Mouse (Mus musculus) retina, postnatal 7 days (tissue): ENCODE data around the gene Endov.

Experiments
- DNase-seq: peaks from one replicate; pipeline ENCODE4 v3.0.0-alpha.2; 2012; ENCODE audit warnings: low read depth, low spot score

Endov gene

DNA sequence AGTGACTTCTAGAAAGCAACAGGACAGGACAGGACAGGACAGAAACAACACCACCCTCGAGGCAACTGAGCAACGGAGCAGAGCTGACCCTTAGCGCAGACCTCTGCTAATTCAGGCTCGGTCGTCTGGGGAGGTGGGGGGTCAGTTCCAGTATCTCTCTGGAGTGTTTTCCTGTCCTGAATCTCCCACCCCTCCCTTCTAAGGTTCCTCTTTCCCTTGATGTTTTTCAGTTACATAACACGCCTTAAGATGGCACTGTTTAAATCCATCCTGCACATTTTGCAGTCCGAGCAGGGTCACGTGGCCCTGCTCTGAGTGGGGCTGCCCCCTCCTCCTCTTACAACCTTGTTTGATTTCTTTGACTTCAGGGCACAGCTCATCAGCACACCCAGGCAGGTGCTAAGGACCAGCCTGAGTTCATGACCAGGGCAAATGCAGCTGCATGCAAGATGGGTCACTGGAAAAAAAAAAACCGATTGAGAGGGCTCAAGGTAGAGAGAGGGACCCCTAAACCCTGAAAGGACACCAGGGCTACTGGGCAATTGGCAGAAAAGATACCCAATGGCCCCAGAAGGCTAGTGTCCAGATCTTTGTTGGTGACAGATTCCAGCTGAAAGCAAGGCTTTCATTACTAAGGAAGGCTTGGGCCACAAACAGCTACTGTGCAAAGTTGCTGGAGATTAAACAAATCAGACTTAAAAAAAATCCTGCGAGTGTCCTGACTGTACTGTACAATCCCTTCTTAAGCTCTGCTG, 54.8 kb downstream of the Endov start:
- DNase-seq = no peak

DNA sequence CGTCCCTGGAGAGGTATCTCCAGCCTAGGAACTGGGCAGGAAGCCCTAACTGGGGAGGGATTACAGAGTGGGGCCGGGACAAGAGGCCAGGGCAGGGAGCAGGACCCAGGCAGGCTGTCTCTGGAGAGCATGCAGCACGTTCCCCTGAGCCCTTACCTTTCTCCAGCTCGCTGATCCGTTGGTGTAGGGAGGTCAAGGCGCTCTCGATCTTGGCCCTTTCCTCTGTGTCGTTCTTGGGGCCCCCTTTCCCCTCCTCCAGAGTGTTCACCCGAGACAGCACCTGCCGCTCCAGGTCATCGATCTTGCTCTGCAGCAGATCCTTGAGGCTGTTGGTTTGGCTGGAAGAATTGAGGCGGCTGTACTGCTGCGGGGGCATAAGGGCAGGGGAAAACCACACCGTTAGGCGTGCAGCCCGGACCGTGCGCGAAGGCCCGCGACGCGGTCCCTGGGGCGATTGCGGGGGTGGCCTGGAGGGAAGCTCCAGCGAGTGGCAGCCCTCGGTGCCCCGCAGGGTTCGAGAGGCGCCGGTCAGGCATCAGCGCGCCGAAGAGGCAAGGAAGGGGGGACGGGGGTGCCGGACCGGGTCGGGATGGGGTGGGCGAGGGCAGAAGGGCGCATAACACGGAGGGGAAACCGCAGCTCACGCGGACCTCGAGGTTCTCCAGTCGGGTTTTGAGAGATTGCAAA, 55.5 kb downstream of the Endov start:
- DNase-seq = no peak

DNA sequence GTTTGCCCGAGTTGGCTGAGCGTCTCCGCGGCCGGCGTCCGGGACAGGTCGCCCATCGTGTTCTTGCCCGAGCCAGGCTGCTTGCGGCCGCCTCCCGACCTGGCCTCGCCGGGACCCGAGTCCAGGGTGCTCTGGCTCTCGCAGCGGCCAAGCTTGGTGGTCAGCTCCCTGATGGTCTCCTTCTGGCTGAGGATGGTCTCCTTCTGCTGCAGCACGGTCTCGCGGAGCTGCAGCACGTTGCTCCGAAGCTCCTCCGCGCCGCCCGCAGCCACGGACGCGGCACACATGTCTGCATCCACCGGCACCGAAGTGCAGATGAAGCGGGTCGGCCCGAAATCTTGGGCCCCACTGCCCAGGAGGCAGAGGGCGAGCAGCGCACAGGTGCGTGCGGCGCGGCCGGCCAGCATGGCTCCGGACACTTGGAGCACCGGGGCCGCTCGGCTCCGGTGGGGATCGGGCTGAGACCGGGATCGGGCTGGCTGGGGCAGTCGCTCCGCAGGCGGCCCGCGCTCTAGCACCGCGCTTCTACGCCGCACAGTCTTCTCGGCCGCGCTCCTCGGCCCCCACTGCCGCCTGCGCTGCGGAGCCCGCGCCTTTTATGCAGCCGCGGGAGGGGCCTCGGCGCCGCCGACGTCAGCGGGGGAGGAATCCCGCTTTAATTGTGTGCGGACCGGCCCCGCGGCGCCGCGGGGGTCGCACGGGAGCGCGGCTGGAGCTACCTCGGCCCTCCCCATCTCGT, 56.2 kb downstream of the Endov start, which contains the start of gene Nptx1:
TSS of gene Nptx1 (minus strand) at position 571 of the 739 bp plus-strand sequence.
- DNase-seq = no peak

DNA sequence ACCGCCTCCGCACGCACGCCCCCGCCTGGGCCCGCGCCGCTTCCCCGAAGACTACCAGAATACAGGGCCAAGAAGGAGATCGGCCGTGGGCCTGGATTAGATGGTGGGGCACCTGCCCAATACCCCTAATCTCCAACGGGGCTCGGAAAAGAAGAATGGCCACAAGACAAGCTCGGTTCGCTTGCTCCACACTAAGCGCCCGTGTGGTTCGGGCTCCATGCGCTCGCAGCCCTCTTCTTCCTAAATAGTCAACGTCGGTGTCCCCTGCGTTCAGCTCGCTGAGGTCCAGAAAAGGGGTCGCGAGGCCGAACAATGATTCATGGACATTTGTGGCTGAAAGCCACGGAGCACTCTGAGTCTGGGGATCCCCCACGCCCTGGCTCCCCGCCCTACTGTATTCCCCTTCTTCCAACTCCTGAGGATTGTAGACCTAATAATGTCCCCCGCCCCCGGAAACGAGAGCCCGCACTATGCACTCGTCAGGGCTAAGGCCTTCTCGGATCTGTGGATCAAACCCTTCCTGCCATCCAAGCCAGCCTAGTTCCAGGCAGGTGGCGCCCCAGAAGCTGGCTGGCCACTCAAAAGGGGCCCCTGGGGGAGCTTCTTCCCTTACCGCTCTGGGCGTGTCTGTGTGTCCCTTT, 56.9 kb downstream of the Endov start:
- no peak for DNase-seq

- no peak for DNase-seq
Measured at GRCm38 (mm10) chr11:119548741-119549370, 57.7 kb downstream of the Endov start.

DNA sequence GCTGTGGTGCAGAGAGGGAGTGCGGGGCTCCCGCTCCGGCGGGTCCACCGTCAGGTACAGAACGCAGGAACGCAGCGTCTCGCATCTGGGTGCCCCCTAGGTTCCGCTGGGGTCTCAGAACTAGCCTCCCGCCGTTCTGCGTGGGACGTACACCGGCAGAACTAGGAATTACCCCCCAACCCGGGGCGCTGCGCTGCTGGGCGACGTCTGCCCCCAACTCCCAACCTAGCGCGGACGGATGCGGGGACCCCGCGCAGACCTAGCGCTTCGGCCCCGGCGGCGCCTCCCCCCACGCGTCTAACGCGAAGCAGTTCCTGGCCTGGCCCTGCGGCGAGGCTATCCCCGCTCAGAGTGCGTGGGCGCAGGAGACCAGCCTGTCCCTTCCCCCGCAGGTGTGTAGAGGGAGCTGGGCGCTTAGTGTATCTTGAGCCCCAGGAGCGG, 58.2 kb downstream of the Endov start:
- no peak for DNase-seq

DNA sequence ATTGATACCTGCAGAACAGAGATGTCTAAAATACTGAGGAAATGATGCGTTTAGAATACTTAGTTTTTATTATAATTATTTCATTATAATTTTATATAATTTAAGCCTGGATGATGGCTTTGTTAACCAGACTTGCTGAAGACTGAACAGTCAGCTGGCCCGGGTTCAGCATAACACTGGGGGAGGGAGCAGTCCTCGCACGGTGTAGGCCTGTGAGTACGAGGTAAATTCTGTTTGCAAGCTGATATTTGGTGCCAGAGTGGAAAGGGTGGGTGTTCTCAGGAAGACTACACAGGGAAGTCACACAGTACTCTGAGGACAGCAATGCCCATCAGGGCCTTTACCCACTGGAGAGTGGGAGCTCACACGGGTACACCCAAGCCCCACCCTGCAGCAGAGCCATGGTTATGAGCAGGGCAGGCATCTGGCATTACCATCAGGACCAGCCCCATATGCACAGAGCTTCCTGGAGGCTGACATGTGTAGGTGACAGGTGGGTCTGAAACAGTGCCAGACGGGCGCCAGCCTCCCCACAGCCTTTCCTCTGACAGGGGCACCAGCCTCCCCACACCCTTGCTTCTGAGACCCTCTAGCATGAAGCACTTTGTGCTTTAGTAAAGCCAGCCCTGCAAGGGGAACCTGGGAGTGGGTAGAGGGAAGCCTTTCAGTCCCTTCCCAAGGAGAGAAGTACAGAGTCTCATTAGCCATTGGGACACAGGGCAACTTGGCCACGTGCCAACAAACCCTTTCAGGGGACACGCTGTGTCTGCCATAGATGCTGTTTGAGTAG, 59.6 kb downstream of the Endov start:
- no peak for DNase-seq

GRCm38 (mm10) chr11:119551468-119551867, 60.3 kb downstream of the Endov start:
- DNase-seq = no peak

- DNase-seq = no peak
Measured at GRCm38 (mm10) chr11:119552301-119552700, 61.2 kb downstream of the Endov start.

DNA sequence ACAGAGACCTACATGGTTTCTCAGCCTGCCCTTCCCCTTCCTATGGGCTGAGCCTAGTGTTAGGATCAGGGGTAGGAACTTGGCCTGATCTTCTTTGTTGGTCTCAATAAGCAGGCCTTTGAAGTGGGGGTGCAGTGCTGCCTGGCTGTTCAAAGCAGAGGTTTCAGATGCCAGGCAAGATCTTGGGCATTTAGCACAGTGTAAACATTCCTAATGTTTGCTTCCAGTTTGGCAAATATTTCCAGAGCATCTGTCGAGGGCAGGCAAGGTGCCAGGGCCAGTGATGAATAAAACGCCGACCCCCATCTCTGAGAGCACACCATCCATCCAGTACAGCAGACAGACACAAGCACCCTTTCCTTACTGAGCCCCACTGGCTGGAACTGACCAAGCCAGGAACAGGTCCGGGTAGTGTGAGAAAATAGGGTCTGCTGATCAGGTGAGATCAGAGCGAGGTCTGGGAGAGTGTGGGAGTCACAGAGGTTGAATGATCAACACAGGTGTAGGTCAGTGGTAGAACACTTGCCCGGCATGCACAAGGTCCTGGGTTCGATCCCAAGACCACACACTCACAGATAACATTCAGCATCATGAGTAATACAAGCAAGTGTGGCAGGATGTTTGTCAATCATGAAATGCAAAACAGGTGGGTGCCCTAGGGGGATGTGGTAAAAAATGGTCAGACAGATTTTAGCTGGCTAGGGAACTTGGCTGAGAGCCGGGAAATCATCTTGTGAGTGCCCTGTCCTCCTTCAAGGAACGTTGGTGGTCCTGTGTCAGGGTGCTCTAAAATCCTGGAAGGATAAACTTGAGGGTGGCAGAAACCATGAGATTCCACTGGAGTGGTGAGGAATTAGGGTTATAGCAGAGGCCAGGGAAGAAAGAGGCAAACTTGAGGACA, 62.0 kb downstream of the Endov start:
- no peak for DNase-seq

DNA sequence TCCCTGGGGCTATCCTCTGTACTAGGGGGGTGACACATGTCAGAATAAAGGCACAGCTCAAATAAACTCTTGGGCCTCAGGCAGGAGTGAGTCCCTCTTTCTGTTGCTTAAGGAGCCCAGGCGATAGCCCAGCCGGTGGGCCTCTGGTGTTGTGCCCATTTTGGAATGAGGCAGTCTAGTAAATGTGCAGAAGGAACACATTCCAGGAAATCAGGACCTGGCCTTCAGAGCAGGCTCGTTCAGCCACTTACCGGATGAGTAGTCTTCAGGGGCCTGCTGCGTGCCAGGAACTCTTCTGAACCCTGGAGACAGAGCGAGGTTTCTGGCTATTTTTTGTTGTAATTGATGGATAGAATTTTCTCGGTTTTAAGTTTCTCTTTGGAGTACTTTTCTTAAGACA, 63.6 kb downstream of the Endov start:
- DNase-seq = no peak

DNA sequence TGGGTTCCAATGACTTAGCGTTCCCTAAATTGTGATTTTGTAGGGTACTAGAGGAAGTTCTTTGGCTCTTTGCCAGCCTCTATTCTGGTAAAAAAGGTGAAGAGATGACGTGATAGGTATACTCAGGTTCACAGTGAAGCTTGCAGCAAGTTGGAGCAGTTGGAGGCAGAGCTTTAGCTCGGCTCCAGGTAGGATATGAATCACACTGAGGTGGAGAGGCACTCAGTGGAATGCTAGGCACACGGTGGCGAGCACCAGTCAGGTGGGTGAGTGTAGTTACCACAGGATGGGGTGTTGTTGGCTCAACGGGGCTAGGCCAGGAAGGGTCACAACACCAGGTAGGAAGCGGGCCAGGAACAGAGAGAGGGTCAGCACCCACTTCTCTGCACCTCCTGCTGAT, 64.0 kb downstream of the Endov start:
- DNase-seq = no peak

DNA sequence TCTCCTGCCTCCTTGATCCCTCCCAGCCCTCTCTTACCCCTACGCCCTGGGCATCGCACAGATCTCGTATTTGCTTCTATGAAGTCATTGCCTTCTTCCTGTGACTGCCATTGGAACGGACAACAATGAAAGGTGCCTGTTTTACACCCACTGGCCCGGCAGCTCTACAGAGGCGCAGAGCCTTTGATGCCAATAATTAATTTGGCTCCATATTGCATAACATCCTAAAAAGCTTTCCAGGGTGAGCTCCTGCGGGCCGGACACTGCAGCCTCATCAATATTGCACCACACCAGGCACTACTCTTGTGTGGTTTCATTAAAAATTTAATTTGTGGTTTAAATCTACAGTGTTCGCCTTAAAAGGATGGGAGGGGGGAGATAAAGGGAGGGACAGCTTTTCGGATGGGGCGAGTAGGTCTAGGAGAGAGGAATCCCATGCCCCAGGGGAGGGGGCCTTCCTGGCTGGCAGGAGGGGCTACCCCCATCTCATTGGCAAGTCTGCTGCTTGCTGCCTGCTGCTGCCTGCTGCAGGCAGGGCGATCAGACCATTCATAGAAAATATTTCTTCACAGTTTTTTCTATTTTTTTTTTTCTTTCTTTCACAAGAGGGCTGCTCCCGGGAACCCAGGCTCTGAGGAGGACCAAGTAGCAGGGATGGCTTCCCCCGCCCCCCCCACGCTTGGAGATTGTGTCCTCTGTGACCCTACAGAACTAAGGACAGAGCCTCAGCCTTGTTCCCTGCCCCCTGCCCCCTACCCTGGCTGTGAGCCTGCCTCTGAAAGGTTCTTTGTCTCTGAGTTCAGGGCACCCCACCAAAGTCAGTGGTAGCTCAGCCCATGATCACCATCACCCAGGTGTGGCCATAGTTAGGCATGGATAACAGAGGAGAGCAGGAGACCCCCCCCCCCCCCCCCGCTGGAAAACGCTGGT, 67.1 kb downstream of the Endov start:
- no peak for DNase-seq

GRCm38 (mm10) chr11:119558870-119559610, 67.9 kb downstream of the Endov start:
- no peak for DNase-seq
